Mouse (Mus musculus) kidney, adult 8-10 months (tissue): ENCODE measurements around the gene Ccr7.

Source experiments
- DNase-seq, 2 experiments: peaks; one replicate each; pipeline ENCODE4 v3.0.0; 2022

Ccr7 gene

GRCm38 (mm10) chr11:99113111-99113510, 41.8 kb downstream of the Ccr7 start:
- DNase-seq, result no peak

GRCm38 (mm10) chr11:99112700-99113099, 42.2 kb downstream of the Ccr7 start:
- no peak for DNase-seq

GRCm38 (mm10) chr11:99111631-99112030, 43.2 kb downstream of the Ccr7 start:
- no peak for DNase-seq

DNA sequence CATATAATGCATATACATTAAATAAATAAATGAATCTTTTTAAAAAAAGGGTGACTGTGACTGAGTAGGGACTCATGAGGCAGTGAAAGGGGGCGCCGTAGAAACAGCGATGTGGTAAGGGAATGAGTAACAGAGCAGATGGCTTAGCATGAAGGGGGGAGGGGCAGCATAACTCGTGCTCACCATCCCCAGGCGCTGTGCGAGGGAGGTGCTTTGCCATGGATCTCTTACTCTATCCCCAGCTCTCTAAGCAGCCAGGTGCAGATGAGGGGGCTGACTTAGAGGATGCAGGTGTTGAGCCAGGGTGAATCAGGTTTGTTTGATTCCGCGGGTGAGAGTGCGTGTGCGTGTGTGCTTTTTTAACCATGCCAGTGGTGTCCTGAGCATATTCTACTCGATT, 43.7 kb downstream of the Ccr7 start:
- no peak for DNase-seq

DNA sequence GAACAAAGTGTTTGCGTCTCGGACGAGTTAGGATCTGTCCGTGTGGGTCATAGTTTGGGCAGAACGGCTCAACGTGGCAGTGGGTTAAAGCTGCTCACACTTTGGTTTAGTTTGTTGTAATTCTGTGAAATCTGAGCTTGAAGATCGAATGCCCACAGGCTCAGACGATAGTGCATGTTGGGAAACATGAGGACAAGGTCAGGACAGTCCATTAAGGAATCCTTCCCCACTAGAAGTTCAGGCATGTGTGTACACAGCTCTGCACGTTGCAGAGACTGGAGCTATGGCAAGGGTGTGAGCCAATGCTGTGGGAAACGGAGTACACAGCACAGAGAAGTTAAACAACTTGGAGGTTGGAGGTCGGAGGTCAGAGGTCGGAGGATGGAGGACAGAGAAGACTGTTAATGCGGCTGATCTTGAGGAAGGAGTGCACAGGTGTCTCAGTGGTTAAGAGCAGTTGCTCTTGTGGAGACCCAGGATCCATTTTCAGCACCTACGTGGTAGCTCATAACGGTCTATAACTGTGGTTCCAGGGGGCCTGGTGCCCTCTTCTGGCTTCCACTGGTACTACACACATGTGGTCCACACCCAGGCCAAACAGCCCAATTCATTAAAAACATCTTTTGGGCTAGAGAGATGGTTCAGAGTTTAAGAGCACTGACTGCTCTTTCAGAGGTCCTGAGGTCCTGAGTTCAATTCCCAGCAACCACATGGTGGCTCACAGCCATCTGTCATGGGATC, 44.3 kb downstream of the Ccr7 start:
- no peak for DNase-seq

GRCm38 (mm10) chr11:99108296-99108695, 46.6 kb downstream of the Ccr7 start:
- no peak for DNase-seq

- DNase-seq, result peak; percentile 77 to 82
Measured at GRCm38 (mm10) chr11:99105981-99106726, 48.7 kb downstream of the Ccr7 start.

GRCm38 (mm10) chr11:99104609-99105410, 50.1 kb downstream of the Ccr7 start:
- DNase-seq, result no peak

- no peak for DNase-seq
Measured at GRCm38 (mm10) chr11:99102575-99103270, 52.2 kb downstream of the Ccr7 start.

GRCm38 (mm10) chr11:99101693-99102092, 53.2 kb downstream of the Ccr7 start:
- DNase-seq, result no peak

DNA sequence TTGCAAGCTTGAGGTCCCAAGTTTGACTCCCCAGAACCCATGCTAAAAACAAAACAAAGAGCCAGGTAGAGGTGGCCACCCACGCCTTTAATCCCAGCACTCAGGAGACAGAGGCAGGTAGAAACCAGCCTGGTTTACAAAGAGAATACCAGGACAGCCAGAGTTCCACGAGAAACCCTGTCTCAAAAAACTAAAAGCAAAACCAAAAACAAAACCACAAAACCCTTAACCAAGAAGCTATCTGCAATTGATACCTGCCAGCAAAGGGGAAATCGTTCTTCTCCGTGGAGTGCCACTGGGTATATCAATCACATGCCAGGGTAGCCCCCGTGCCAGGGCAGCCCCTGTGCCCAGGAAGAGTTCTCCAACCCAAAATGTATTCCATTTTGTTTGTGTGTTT, 54.7 kb downstream of the Ccr7 start:
- no peak for DNase-seq

- peak; percentile 18 to 34 for DNase-seq
Measured at GRCm38 (mm10) chr11:99099516-99099915, 55.4 kb downstream of the Ccr7 start.

- no peak for DNase-seq
Measured at GRCm38 (mm10) chr11:99098924-99099323, 56.0 kb downstream of the Ccr7 start.

DNA sequence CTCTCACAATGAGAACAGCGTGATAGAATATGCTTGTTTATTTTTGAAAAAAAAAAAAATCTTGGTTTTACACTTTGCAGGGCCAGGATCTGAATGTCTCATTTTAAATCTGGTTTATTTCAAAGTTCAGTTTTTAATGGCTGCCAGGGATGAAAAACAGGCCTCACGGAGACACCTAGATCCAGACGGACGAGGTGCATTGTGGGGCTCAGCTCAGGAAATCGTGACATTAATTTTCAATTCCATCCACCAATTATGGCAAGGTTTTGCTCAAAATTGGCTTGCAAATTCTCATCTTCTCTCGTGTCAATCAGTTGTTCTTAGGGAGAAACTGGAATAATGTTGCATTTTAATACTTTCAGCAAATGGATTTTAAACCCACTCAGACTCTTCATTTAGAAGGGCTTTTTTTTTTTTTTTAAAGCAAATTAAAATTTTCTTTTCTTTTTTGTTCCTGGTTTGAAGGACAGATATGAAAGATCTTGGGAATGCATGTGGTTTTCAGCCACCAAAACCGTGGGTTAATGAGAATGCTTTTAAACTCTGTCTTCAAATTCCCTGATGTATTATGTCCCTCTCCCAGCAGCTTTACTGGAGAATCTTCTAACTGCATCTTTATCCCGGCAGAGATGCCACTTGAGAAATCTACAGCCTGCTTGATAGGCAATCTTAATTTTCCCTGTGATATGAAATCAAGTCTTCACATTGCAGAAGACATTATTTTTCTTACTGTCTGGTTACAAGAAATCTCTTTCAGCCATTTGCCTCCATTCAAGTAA, 57.7 kb downstream of the Ccr7 start:
- DNase-seq, result no peak

DNA sequence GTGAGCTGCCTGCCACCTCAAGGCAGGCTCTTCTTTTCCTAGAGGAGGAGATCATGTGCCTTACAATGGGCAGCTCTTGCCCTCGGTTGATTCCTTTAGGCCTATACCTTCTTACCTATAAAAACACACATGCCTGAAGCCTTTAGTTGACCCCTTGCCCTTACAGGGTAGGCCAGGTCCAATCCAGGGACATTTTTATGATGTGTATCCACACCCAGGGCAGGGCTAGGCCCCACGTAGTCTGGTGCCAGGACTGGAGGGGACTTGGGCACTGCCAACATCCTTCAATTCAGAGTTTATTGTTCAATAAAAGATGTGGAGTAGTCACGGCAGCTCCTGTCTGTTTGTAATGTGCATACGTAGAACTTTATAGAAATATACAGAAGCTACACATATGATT, 58.5 kb downstream of the Ccr7 start:
- no peak for DNase-seq

DNA sequence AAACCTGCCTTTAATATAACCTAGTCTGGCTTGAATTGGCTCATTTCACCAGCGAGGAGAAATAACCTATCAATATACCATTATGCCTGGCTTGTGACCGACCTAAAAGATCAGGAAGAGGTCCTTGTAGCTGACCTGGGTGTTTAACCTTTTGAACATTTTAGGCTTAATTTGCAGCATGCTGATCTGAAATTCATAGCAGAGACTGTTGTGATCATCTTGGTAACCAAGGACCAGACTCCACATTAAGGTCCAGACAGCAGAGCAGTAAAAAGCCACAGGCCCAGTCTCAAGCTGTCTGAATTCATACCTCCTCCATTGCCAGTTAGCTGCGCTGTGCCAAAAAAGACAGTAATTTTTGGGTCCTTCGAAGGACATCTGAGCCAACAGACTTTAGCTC, 59.1 kb downstream of the Ccr7 start:
- no peak for DNase-seq

DNA sequence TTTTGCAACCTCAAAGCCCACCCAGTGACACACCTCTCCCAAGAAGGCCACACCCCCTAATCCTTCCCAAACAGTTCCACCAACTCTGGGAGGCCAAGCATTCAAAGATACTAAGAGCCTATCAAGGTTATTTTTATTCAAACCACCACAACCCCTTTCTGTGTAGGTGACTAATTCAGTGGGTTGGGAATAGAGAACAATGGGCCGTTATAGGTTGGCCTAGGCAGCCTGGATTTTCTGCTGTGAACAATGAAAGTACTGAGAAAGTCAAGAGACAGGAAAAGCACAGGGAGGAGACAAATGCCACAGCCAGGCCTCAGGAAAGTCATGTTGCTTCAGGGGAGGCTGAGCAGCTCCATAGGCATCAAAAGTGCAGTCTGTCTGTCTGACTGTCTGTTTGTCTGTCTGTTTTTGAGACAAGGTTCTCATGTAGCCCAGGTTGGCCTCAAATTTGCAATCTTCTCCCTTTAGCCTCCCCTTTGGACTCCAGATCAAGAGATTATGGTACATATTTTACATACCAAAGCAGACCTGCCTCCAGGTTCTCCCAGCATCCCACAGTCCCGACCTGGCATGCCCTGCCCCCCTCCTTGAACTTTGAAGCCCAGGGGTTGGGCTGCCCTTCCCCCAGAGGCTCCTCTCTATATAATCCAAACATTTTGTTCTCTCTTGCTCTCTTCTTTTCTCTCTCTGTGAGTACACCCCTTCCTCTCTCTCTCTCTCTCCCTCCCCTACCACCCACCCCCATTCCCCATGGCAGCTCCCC, 59.8 kb downstream of the Ccr7 start:
- no peak for DNase-seq
